Mouse (Mus musculus): Measurements from ENCODE around the gene Tmem79. TPM values are rescaled to one million over a fixed set of nuclear protein-coding genes. Genes with fewer than 3 reads are reported as not detected.
"Not testable (repeated sequence)": the region's sequence is repeated elsewhere in the genome, so short reads cannot be mapped to it uniquely, and the experiment has no call there.

The Tmem79 gene
- polyA plus RNA-seq, 1 experiment from 2014 or later = 5.2 TPM

- Histone ChIP-seq H3K27ac (peak within 1 kb of the TSS; percentile 97), H3K4me1 (peaks cover 10% of the 10 kb centered on the region), H3K9me3 (replicated peaks) (no peaks in the 10 kb centered on the region), H3K9ac (peak within 1 kb of the TSS; percentile 78), H3K4me2 (peak within 1 kb of the TSS; percentile 67), H3K27me3 (no peaks in the 10 kb centered on the region), H3K36me3 (peaks cover 29% of the 10 kb centered on the region), H3K4me3 (replicated peaks) (peak within 1 kb of the TSS; percentile 80)
- WGBS = under 1% methylated on average over 44 of the region's 44 CpGs
- ATAC-seq (replicated peaks; ENCODE audit: low FRiP score) = peak; percentile 99
Measured at GRCm38 (mm10) chr3:88296561-88297318, 39.2 kb downstream of the Tmem79 start, which contains the start of the genes Tsacc and Cct3. TSS of gene Tsacc (minus strand) at chr3:88296999. TSS of gene Cct3 (plus strand) at chr3:88297116.

- H3K36me3 ChIP-seq = peaks cover 22% of the 10 kb centered on the region
Measured at GRCm38 (mm10) chr3:88296110-88296560, 39.8 kb downstream of the Tmem79 start.

GRCm38 (mm10) chr3:88295272-88295671 lies 40.7 kb downstream of the Tmem79 start:
- not testable (repeated sequence) for H3K9me3 ChIP-seq (replicated peaks); H3K27ac ChIP-seq; H3K27me3 ChIP-seq; ATAC-seq (replicated peaks; ENCODE audit: low FRiP score); H3K9ac ChIP-seq
- Histone ChIP-seq H3K4me2 (peak overlapping the region; percentile 67; the same call in 1 of the 2 replicates), H3K4me3 (replicated peaks) (peak overlapping the region; percentile 80; the same call in 1 of the 2 replicates), H3K4me1 (peaks cover 10% of the 10 kb centered on the region), H3K36me3 (peaks cover 14% of the 10 kb centered on the region)
- 31% methylated on average over 1 of the region's 1 CpGs for WGBS

More at GRCm38 (mm10) chr3:88296110-88296560, 39.8 kb downstream of the Tmem79 start:
- peak; percentile 20; the same call in 1 of the 2 replicates for ATAC-seq (replicated peaks; ENCODE audit: low FRiP score)
- Histone ChIP-seq H3K4me1 (peaks cover 10% of the 10 kb centered on the region), H3K4me3 (replicated peaks) (peak overlapping the region; percentile 80), H3K9ac (peak overlapping the region; percentile 78), H3K9me3 (replicated peaks) (no peaks in the 10 kb centered on the region), H3K27me3 (no peaks in the 10 kb centered on the region), H3K4me2 (peak overlapping the region; percentile 67), H3K27ac (peak overlapping the region; percentile 97)
- WGBS = 1% methylated on average over 12 of the region's 12 CpGs

GRCm38 (mm10) chr3:88291970-88292369 lies 44.0 kb downstream of the Tmem79 start:
- no peak for ATAC-seq (replicated peaks; ENCODE audit: low FRiP score)
- H3K9me3 ChIP-seq (replicated peaks) = no peaks in the 10 kb centered on the region
- no peaks in the 10 kb centered on the region; the same call in 1 of the 2 replicates for H3K36me3 ChIP-seq
- no peak overlapping the region for H3K4me2 ChIP-seq
- no peak overlapping the region for H3K4me3 ChIP-seq (replicated peaks)
- 0 out of 2 replicates have a peak, but pooled peaks cover 2% of the 10 kb centered on the region for H3K4me1 ChIP-seq
- 59% methylated on average over 4 of the region's 4 CpGs for WGBS
- H3K27ac ChIP-seq = no peak overlapping the region
- H3K27me3 ChIP-seq = no peaks in the 10 kb centered on the region
- H3K9ac ChIP-seq = no peak overlapping the region

- 87% methylated on average over 10 of the region's 10 CpGs for WGBS
- ATAC-seq (replicated peaks; ENCODE audit: low FRiP score) = not testable (repeated sequence)
- H3K36me3 ChIP-seq = peaks cover 11% of the 10 kb centered on the region; the same call in 1 of the 2 replicates
Measured at GRCm38 (mm10) chr3:88288133-88288713, 47.7 kb downstream of the Tmem79 start.

GRCm38 (mm10) chr3:88287110-88287509 lies 48.8 kb downstream of the Tmem79 start, which contains the start of gene Gm38392:
TSS of gene Gm38392 (minus strand) at chr3:88287210.
- Histone ChIP-seq H3K9ac (no peak within 1 kb of the TSS), H3K4me1 (no peaks in the 10 kb centered on the region), H3K27me3 (no peaks in the 10 kb centered on the region), H3K36me3 (peaks cover 11% of the 10 kb centered on the region; the same call in 1 of the 2 replicates), H3K4me2 (no peak within 1 kb of the TSS), H3K9me3 (replicated peaks) (no peaks in the 10 kb centered on the region), H3K4me3 (replicated peaks) (no peak within 1 kb of the TSS), H3K27ac (no peak within 1 kb of the TSS)
- ATAC-seq (replicated peaks; ENCODE audit: low FRiP score) = no peak
- WGBS = 96% methylated on average over 4 of the region's 4 CpGs

More at GRCm38 (mm10) chr3:88288133-88288713, 47.7 kb downstream of the Tmem79 start:
- H3K4me2 ChIP-seq; H3K4me3 ChIP-seq (replicated peaks); H3K27me3 ChIP-seq; H3K27ac ChIP-seq; H3K9me3 ChIP-seq (replicated peaks); H3K9ac ChIP-seq; H3K4me1 ChIP-seq: not testable (repeated sequence)

GRCm38 (mm10) chr3:88285565-88285895 lies 50.4 kb downstream of the Tmem79 start:
- 53% methylated on average over 2 of the region's 2 CpGs for WGBS
- peaks cover 11% of the 10 kb centered on the region; the same call in 1 of the 2 replicates for H3K36me3 ChIP-seq
- not testable (repeated sequence) for ATAC-seq (replicated peaks; ENCODE audit: low FRiP score); H3K27ac ChIP-seq; H3K9ac ChIP-seq; H3K9me3 ChIP-seq (replicated peaks); H3K27me3 ChIP-seq; H3K4me3 ChIP-seq (replicated peaks); H3K4me1 ChIP-seq; H3K4me2 ChIP-seq

GRCm38 (mm10) chr3:88284815-88285564 lies 51.0 kb downstream of the Tmem79 start:
- peaks cover 11% of the 10 kb centered on the region; the same call in 1 of the 2 replicates for H3K36me3 ChIP-seq
- 94% methylated on average over 14 of the region's 14 CpGs for WGBS

GRCm38 (mm10) chr3:88281141-88281916 lies 54.6 kb downstream of the Tmem79 start:
- H3K4me2 ChIP-seq; H3K27me3 ChIP-seq; H3K27ac ChIP-seq; H3K9ac ChIP-seq; ATAC-seq (replicated peaks; ENCODE audit: low FRiP score); H3K36me3 ChIP-seq; H3K9me3 ChIP-seq (replicated peaks); H3K4me1 ChIP-seq; H3K4me3 ChIP-seq (replicated peaks): not testable (repeated sequence)
- 76% methylated on average over 11 of the region's 11 CpGs for WGBS

More at GRCm38 (mm10) chr3:88284815-88285564, 51.0 kb downstream of the Tmem79 start:
- not testable (repeated sequence) for H3K27me3 ChIP-seq; H3K9ac ChIP-seq; H3K4me3 ChIP-seq (replicated peaks); ATAC-seq (replicated peaks; ENCODE audit: low FRiP score); H3K27ac ChIP-seq; H3K4me1 ChIP-seq; H3K4me2 ChIP-seq; H3K9me3 ChIP-seq (replicated peaks)

GRCm38 (mm10) chr3:88280035-88280434 lies 55.9 kb downstream of the Tmem79 start:
- H3K27me3 ChIP-seq = no peaks in the 10 kb centered on the region
- 91% methylated on average over 2 of the region's 2 CpGs for WGBS
- H3K36me3 ChIP-seq = peaks cover under 1% of the 10 kb centered on the region; the same call in 1 of the 2 replicates

More at GRCm38 (mm10) chr3:88280035-88280434, 55.9 kb downstream of the Tmem79 start:
- ATAC-seq (replicated peaks; ENCODE audit: low FRiP score) = no peak
- H3K9ac ChIP-seq = no peak overlapping the region
- no peak overlapping the region for H3K4me2 ChIP-seq
- H3K27ac ChIP-seq = no peak overlapping the region
- H3K4me1 ChIP-seq = no peaks in the 10 kb centered on the region
- no peaks in the 10 kb centered on the region for H3K9me3 ChIP-seq (replicated peaks)
- H3K4me3 ChIP-seq (replicated peaks) = no peak overlapping the region
